Mouse (Mus musculus) lung, postnatal 36 days (tissue): Measurements from ENCODE around the gene Aldh18a1.
A peak's percentile ranks its signal among the peaks of the same experiment; 100 is the strongest.

Experiments used
- DNase-seq: peaks from one replicate; pipeline ENCODE4 v3.0.0; 2022; ENCODE audit warnings: mixed read lengths

Aldh18a1 gene

DNA sequence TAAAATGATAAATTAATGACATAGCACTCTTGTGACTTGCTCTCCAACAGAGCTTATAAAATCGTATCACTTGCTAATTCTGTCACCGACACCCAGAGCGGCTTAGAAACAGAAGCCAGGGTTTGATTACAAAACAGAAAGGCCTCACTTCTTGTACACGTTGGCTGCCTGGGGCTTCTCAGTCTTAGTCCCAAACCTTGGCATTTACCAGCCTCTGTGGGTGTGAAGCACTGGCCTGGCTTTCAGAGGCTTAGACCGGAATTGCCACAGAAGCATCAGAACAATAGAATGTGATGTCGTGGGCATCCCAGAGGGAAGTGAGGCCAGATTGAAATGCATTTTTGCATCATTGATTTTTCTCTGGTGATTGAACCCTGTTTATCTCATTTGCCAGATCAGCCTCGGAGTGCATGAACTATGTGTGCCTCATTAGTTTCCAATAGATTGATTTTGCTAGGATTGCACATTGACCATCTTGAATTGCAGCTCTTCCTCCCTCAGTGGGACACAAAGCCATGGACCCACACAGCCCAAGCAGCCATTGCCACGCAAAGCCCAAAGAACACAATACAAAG is 64.7 kb downstream of the Aldh18a1 start:
- DNase-seq, result no peak

DNA sequence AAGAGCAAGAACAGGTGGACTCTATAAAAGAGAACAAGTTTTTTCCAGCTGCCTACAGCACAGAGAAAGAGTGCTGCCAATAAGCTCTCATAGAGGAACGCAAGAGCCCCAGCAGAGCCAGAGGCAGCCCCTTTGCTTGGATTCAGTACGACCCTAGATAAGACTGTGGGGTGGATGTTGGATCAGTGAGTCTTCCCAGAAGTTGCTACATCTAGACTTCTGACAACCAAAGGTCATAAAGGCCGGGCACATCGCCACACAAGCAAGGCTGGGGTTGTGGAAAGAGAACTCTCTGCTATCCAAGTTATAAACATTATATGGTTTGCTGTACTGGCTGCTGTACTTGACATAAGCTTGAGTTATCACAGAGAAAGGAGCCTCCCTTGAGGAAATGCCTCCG is 67.9 kb downstream of the Aldh18a1 start:
- DNase-seq, result no peak

DNA sequence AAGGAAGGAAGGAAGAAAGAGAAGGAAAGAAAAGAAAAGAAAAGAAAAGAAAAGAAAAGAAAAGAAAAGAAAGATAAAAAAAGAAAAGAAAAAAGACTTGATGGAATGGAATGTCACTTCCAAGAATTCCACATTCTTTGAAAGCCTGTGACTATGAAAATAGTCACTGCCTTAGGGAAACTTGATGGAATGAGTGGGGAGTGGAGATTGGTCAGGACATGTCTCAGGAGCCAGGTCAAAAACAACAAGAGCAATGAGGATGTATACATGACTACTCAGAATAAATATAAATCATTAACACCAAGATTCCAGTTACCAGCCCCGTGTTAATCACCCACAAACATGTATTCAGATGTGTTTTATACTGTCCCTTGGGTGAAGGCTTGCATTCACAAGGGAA is 69.6 kb downstream of the Aldh18a1 start:
- DNase-seq, result no peak

DNA sequence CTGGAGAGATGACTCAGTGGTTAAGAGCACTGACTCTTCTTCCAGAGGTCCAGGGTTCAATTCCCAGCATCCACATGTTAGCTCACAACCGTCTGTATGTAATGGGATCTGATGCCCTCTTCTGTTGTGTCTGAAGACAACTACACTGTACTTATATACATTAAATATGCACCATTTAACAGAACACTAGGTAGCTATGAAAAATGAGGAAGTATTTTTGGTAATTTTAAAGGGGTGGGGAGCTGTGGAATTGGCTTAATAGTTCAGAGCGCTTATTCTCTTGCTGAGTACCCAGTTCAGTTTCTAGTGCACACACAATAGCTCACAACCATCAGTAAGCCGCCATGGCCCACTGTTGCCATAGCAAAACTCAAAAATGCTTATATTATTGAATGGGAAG is 72.7 kb downstream of the Aldh18a1 start:
- DNase-seq, result no peak

GRCm38 (mm10) chr19:40514376-40514775 is 73.9 kb downstream of the Aldh18a1 start:
- no peak for DNase-seq

GRCm38 (mm10) chr19:40513632-40514078 is 74.6 kb downstream of the Aldh18a1 start, which contains the start of gene Sorbs1:
Gene Sorbs1, minus strand, starts transcription at chr19:40513779.
- DNase-seq, result peak; percentile 97

DNA sequence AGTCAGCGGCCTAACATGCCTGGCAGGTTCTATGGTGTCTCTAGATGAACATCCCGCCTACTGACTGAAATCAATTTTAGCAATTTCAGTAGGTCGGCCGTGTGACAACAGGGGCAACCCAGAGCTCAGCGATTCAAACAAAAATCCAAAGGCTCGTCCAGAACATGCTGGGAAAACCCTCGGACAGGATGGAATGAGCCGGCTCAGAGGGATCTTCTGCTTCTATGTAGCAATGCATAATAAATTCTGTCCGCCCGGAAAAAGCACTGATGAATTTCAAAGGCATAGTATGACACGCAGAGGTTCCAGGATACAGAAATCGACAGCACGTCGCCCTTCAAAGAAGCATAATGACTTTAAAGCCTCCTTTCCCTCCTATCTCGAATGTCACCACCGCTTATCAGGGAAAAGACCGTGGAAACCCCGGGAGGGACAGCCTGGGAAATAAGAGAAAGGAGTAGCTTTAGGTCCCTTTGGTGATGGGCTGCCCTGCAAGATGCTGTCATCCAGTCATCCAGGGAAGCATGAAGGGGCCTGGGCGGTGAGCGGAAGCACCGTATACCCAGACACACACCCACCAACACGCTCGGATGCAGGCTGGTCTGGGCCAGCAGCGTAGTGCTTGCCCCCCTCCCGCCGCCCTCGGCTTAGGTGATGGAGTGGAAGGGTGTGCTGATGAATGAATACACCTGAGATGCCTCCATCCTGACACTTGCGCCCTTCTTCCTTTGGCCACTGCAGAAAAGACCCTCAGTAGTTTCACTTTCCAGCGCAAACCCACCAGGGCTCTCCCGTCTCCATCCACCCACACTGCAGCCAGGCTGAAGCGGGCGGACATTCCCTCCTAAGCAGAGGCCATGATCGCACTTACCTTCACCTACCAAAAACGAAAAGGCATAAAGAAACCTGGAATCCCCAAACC is 75.5 kb downstream of the Aldh18a1 start:
- peak; percentile 51 for DNase-seq

DNA sequence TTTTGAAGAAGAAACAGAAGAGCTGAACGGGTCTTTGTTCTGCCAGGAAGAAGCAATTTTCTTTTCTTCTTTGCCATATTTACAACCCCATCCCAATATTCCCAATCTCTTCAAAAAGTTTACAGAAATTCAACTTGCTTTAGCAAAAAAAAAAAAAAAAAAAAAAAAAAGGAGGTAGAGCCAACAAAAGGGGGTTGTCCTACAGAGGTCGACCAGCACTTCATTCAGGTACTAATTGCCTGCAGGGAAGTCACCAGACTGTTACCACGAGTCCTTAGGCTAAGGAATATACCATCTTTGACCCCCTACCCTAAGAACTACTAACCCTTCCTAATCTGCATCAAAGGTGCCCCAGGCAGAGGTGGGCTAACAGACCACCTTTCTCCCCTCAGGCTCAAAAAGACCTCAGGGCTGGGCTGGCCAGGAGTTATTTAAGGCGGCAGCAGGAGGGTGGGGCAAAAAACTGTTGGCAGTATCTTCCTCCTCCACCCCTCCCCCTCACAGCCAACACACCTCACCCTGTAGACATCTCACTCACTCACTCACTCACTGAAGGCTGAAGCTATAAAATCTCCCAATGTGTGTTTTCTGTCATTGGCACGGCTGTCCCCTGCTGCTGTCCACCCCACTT is 76.5 kb downstream of the Aldh18a1 start:
- peak; percentile 59 for DNase-seq

DNA sequence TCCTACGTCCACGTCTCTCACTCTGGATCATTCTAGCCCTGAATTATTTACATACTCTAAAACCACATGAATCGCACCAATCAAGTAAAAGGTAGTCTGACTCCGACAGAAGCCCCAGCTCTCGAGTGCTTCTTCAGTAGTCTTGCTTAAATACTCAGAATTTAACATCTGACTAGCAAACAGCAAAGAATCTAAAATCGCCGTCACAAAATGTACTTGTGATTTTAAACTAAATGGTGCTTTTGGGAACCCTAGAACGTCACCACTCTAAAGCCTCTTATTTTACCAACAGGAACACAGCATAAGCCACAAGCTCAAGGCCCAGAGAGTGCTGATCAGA is 77.2 kb downstream of the Aldh18a1 start:
- DNase-seq, result no peak

GRCm38 (mm10) chr19:40510387-40511099 is 77.7 kb downstream of the Aldh18a1 start:
- no peak for DNase-seq

DNA sequence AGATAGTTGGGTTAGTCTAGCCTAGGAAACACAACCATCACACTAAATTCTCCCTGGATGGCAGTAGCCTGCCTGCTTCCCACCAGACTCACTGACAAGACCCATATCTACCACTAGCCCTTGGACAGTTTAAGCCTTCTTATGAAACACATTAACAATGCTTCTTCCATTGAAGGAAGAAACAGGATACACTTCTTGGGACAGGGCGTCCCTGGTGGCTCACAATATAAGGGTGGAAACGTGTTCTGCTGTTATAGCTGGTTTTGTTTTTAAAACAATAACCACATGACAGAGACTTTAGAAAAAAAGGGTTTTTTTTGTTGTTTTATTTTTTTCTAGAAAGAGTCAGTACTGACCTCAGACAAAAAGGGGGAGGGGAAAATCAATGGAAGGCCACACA is 79.0 kb downstream of the Aldh18a1 start:
- DNase-seq, result no peak

GRCm38 (mm10) chr19:40508851-40509250 is 79.4 kb downstream of the Aldh18a1 start:
- DNase-seq, result no peak

- DNase-seq, result no peak
Measured at GRCm38 (mm10) chr19:40506965-40507364, 81.3 kb downstream of the Aldh18a1 start.

- peak; percentile 49 for DNase-seq
Measured at GRCm38 (mm10) chr19:40504336-40504735, 83.9 kb downstream of the Aldh18a1 start.
